Mouse (Mus musculus): ENCODE data around the gene Fam83g.

GRCm38 (mm10) chr11:61705581-61705980 lies 21.7 kb downstream of the Fam83g start:
- TF ChIP-seq CTCF (IDR thresholded peaks at IDR 0.05; ENCODE audit: extremely low read depth, insufficient read length, insufficient replicate concordance, low read depth, low read length) (no peak), POLR2A (IDR thresholded peaks at IDR 0.05; ENCODE audit: low read depth, low read length) (no peak)

Measured in small intestine, adult 2 months (tissue).